Mouse (Mus musculus) gonadal fat pad, adult 2 months (tissue): ENCODE data around the gene Fcnb. TPM values are rescaled to one million over a fixed set of nuclear protein-coding genes. Genes with fewer than 3 reads are reported as not detected.
A peak's percentile ranks its signal among the peaks of the same experiment; 100 is the strongest.

Source experiments
- DNase-seq: peaks from one replicate; pipeline ENCODE4 v3.0.0-alpha.2; 2012; ENCODE audit warnings: low read depth
- polyA plus RNA-seq: library from polyadenylated mRNA; depleted of rRNA; stranded (reverse); fragments of >200 nt; gene quantifications from 2 replicates; pipeline ENCODE4 v1.2.3, GENCODE M21; 2012

Gene Fcnb
- polyA plus RNA-seq, 1 experiment, result not detected

DNA sequence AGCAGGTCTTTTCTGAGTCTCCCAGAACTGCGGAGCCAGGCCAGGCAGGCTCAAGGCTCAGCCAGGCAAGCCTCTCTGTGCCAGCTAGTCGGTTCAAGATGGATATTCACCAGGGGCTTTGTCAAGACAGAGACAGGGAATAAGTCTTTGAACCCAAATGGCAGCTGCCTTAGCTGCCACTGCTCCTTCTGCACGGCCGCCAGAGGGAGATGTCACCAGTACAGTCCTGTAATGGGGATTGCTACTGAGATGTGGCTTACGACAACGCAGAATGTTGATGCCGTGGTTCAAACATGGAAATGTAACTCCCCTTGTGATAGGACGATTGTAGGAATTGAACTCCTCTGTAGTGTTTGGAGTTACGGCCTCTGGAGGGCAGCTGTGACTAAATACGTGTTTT, 1.4 kb upstream of the Fcnb start:
- DNase-seq, result no peak

DNA sequence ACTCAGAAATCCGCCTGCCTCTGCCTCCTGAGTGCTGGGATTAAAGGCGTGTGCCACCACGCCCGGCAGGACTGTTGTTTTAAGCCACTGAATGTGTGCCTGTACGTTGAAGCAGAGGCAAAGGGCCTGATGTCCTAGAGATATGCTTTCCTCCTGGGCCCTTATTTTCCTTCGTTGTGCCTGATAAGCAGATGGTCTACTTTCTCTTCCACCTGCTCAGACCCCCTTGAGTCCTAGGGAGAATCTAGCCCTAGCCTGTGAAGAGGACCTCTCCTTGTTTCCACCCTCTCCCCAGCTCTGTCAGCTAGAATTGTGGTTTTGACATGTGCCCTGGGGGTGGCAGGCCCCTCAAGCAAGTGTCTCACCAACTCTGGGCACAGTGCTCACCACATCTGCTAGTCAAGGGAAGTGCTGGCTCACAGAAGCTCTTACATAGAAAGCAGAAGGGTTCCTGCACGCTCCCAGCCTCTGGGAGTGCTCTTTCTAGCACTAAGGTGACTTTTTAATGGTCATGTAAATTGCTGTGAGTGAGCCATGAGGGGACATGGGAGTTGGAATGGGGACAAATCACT, 9.0 kb downstream of the Fcnb start:
- DNase-seq, result no peak

DNA sequence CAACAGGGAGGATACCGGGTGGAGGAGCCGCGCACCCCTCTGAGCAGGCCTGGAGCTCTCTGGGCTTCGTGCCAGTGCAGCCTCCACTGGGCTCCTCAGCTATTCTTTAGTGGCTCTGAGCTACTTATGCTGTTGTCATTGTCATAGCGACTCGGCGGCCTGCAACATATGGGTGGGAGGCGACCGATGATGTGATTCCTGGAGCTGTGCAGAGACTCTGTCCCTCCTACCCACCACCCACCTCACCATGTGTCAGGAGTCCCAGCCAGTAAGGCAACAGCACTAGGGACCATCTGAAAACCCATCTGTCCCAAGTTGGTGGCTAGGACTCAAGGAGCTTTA, 16.2 kb downstream of the Fcnb start:
- no peak for DNase-seq

DNA sequence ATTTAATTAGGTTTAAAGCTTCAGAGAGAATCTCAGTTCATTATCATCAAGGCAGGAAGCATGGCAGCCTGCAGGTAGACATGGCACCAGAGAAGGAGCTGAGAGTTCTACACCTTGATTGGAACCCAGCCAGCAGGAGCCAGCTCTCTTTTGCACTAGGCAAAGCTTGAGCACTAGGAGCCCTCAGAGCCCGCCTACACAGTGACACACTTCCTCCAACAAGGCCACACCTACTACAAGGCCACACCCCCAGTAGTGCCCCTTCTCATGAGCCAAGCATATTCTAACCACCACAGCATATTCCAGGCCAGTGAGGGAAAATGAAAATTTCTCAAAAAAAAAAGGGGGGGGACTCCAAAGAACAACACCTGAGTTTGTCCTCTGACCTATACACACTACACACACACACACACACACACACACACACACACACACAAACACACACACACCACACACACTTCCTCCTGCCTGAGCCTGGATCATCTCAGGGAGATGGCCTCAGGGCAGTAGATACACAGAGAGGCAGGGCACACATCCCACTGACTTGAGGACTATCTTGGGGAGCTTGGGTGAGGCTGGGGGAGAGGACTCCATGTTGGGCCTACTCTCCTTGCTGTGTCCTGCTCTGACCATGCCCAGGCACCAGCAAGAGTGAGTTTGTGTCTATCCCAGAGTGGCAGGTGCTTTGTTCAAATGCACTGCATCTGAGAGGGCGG, 16.7 kb downstream of the Fcnb start:
- DNase-seq, result no peak

DNA sequence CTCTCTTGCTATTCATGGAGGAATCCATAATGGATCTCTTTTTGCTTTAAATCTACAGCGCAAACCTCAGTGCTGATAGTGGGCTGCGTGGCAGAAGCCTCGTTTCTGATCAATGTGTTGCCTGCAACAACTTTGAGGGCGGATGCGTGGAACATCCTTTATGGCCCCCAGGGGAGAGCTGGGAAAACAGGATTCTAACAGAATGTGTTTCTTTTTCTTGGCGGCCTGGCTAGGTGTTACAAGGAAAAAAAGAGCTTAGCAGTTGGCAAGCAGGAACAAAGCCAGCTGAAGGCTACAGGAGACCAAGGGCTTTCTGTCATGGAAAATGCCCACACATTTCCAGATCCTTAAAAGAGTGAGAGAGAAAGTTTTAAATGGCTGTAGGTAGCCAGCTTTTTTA, 17.5 kb downstream of the Fcnb start:
- peak; percentile 54 for DNase-seq

DNA sequence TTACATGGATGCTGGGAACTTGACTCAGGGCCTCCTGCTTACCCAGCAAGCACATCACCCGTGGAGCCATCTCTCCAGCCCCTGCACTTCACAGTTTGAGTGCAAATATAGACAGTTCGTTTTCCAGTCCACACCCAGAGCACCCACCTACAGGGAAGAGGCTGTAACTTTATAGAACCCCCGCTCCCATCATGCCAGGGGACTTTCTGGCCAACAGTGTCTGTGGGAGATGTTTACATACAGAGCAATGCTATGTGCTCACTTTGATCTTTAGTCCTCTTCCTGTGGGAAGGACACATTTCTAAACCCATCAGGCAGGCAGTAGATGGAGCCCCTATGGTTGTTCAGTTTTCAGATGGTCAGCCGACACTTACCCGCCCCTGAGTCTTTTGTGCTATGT, 18.0 kb downstream of the Fcnb start:
- no peak for DNase-seq

DNA sequence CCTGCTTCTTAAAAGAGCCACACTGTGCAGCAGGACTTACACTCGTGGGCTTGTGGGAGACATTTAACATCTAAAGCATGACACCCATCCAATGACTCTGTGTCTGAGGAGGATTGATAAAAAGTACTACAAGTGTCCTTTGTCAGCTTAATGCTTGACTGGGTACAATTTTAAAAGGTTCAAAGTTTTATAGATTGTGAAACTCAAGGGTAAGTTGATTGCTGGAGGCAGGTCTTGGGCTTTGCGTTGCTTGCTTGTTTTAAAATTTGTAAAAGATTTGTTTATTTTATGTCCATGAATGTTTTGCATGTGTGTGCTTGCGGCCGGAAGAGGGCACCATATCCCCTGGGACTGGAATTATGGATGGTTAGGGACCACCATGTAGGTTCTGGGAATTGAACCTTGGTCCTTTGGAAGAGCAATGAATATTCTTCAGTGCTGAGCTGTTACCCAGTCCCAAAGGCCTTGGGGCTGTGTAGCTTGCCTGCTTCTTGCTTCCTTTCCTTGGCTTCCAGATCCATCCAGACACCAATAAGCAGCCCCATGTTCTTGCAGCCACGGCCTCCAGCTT, 19.5 kb downstream of the Fcnb start:
- DNase-seq, result no peak

DNA sequence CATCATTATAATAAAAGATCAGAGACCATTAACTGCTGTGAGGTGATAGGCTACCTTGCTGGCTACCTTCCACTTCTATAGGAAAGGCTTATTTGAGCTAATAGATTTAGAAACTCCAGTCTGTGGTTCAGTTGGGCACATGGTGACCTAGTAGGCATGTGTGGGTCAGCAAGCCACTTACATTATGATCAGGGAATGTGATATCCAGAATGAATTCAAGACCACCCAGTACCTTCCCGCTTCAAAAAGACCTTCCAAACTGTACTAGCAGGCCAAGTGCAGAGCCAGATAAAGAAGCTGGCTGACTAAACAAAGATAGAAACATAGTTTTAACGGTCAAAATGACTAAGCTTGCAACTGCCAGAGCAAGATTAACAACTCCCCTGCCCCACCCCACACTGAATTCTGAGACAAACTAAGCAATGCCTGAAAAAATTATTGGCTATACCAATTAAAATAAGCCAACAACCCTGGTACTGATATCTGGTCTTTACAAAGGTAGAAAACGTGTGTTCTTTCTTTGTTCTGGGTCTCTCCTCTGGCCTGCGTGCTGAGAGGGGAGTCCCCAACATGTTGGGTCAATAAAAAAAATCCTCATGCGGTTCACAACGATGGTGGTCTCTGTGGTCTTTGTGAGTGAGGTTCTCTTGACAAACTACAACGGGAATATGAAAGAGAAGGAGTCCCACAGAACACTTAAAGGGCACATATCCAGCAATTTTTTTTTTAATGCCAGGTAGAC, 20.2 kb downstream of the Fcnb start:
- DNase-seq, result no peak

DNA sequence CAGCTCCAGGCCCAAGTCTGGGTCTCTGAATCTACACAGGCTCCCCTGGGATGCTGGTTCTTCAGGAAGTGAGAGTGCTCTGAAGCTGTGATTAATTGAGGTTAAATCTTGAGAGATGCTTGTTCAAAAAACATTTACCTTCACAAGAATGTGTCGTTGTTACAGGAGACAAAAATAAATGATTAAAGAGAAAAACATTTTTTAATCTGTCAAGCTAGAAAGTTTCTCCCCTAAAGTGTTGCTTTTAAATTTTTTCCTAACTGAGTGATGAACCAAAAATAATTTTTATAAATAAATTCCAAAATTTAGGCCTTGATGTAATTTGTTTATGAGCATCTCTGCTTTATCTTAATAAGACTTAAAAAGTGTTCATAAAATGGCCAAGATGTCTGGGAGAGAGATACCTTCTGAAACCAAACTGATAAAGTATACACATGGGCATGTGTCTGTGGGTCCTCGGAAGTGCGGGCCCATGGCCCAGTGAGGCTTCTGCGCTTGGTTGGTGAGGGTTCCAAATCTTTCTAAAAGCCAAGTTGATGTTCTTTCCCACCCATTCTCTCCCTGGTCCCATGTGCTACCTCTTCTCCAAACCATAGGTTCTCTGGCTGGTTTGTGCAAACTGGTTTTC, 20.9 kb downstream of the Fcnb start:
- DNase-seq, result no peak

DNA sequence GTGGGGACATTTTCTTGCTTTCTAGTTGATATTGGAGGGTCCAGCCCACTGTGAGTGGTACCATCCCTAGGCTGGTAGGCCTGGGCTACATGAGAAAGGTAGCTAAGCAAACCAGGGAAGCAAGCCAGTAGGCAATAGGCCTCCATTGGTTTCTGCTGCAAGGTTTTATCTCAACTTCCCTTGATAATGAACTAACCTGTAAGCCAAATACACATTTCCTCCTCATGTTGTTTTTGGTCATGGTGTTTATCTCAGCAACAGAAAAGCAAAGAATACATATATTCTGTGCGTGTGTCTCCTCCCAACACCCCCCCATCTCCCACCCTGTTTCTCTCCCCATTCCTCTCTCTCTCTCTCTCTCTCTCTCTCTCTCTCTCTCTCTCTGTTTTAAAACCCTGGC, 24.8 kb downstream of the Fcnb start:
- DNase-seq, result no peak

DNA sequence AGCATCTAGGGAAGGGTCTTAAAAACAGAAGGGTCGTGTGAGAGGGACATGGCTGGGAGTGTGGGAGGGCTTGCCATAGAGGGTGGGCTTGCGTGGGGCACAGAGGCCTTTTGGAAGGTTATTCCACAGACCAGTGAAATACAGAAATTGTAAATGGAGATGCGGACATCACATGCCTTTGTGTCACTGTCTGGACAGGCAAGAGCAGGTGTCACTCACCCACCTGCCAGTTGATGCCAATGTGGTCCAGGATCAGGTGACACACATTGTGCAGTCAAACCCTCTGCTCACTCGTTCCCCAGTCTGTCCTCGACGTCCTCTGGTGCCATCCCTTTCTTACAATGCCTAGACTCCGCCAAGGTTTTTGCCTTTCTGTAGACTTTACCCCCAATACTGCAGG, 37.6 kb downstream of the Fcnb start:
- no peak for DNase-seq

DNA sequence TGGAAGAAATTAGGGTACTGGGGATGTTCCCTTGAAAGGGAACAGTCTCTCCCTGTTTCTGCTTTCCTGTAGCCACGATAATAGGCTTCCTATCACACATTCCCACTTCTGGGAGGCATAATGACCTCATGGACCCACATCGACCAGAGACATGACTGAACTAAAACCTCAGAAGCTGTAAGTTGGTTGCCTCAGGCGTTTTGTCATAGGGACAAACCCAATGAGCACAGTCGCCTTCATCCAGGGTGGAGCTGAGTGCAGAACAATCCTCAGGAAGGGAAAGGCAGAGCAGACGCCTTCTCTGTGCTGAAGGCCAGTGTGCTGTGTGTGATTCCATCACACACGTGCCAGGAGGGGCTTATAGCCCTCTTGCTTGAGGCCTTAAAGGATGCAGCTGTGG, 38.4 kb downstream of the Fcnb start:
- DNase-seq, result no peak

DNA sequence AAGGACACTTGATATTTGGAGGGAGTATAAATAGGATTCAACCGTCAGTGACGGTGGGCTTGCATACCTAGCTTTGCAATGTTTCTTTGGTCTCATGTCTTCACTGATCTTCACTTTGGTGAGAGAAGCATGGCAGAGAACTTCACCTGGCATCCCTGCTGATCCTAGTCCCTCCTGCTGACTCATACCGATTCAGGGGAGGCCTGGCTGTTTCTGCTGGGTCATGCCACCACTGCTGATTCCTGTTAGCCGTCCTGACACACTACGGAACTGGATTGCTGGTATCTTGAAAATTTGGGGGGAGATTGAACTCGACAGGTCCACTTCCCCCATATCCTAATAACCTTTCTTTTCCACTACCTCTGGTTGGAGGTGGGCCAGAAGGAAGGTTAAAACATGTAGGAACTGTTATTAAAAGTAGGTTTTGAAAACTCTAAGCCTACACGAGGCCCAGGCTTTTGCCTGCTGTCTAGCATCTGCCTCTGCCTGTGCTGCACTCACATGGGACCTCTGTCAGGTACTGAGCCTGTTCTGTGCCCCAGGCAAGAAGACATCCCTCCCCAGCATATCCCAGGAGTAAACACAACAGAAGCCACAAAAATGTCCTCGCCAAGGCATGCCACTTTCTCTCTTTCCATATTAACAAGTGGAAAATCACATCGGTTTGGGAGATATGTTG, 39.6 kb downstream of the Fcnb start:
- DNase-seq, result no peak

DNA sequence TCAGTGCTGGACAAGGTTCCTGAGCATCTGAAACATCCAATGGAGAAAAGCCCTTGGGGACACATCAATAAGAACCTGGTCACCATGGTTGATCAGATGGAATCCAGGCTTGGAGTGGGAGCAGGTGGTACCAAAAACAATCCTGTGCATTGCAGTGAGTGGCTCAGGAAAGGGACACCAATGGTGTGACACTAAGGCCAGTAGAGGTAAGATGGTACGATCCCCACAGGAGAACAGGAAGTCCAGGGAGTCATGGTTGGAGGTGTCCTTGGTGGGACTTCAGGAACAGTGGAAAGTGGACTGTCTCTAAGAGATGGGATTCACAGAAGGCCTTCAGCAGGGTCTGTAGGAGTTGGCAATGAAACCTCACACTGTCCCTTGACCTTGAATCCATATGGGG, 44.2 kb downstream of the Fcnb start:
- DNase-seq, result no peak

DNA sequence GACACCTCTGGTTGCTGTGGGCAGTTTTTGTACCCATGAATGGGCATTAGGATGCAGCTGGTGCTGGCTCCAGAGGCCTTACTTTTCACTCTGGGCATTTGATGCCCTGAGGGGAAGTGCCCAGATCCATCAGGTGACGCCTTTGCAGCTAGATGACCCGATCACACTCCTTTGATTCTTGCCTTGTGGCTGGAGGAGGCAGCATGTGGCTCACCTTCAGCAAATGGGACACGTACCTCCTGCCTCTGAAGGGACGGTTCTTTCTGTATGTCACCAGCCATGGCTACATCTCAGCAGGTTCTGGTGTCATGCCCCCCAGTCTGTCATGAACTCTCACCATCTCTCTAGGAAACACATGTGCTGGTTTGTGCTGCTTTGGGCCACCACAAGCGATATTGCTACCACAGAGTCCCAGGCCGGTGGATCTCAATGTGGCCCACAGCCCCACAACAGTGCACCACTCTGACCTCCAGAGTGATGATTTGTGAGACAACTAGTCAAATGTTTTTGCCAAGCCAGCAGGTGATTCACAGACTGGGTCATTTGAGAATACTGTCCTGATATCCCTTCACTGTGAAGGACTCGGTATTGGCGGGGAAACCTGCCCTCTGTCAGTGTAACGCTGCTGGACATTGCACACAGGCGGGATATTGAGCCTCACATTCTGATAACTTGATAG, 44.9 kb downstream of the Fcnb start:
- DNase-seq, result no peak

DNA sequence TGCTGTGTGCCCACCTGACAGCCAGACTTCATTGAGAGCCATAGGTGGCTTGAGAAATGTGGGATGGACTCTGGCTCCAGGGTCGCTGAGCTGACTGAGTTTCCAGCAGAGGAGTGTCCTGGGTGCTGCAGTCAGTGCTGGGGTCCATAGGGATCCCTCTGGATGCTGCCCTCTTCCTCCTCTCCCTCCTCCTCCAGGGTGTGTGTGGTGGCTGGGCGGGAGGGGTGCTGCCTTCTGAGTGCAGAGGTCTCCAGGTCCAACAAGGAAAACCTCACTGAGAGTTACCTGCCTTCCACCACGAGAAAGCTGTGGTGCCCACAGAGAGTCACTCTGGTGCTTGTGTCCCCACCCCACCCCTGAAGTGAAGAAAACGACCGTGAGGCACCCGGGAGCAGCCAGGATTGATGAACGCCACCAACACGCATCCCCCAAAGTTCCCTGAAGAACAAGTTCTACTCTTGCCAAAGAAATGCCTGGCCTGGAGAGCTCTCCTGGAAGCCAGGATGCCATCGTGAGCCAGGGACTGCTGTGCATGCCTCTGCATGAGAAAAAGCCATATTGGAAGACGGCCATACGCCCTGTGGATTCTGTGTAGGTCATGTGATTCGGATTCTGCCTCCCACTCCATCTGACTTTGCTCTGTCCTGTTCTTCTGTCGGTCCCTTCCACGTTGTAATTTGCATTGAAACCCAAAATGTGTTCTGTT, 46.1 kb downstream of the Fcnb start:
- peak; percentile 64 for DNase-seq

DNA sequence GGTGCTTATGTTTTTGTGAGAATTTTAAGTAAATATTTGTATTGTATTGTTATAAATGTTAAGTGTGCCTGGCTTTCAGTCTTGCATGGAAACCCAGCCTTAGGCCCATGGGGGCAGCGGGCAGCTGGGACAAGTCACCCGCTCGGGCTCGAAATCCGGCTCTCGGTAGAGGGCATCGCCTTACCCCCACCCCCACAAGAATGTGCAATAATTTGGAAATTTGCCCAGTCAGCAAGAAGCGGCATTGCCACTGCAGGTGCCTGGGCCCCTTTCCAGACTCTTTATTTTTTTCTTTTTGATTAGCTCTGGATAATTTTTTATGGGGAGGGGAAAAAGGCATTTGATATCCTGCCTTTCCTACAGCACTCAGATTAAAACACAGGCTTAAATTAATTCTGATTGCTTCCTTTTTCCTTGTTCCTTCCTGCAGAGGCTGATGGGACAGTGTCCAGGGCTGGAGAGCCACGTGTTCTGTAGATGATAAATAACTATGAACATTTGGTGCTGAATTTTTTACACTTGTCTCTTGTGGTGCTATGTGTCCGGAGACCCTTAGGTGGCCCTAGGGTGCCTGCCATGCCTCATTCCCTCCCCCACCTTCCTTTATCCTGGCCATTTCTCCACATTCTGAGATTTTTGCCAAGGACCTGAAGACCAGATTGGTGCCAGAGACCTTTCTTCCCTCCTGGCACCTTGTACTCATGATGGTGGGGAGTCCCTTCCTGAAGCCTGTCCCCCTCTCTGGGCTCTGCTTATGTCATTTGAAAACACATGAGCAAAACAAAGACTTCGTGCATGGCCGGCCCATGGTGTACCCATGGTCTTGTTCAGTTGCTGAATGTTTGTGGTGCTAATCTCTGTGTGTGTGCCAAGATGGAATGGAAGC, 46.9 kb downstream of the Fcnb start:
- DNase-seq, result peak; percentile 51

DNA sequence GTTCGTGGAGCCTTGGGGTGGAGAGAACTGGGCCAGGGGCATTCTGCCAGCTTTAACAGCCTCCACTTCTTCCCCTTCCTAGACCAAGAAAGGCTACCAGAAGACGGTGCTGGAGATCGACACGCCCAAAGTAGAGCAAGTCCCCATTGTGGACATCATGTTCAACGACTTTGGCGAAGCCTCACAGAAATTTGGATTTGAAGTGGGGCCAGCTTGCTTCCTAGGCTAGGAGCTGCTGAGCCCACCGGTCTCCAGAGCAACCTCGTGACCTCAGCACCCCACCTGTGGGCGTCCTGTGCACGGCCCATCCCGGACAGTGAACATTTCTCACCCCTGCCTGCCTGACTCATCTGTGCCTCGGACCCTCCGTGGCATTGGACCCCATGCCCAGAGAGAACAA, 47.9 kb downstream of the Fcnb start:
- no peak for DNase-seq

DNA sequence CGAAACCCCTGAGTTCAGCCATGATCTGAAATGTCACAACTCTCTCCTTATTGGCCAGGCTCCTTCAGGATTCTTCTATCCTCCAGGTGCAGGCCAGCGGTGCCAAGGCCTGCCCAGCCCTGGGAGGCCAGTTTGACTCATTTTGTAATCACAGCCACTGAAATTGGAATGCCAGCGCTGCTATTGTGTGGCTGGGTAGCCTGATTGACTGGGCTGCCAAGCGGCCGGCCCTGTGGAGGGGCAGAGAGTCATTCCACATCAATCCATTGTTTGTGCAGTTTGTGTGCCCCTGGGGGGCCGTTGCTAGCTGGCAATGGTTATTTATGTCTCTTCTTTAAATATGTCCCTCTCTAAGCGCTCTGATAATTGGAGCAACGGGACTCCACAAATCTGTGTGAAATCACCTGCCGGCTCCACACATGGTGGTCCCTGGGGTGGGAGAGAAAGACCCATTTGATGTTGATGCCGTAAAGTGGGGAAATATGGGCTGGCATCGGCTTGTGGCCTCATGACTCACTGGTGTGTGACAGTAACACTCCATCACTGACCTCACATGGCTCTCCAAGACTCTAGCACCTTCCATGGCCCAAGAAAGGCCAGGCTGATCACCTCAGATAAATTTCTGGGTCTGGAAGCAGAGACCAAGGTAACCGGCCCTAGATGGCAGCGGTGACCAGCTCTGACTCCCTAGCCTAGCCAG, 50.5 kb downstream of the Fcnb start:
- DNase-seq, result peak; percentile 57
